Mouse (Mus musculus): ENCODE measurements around the gene Elp5.

DNA sequence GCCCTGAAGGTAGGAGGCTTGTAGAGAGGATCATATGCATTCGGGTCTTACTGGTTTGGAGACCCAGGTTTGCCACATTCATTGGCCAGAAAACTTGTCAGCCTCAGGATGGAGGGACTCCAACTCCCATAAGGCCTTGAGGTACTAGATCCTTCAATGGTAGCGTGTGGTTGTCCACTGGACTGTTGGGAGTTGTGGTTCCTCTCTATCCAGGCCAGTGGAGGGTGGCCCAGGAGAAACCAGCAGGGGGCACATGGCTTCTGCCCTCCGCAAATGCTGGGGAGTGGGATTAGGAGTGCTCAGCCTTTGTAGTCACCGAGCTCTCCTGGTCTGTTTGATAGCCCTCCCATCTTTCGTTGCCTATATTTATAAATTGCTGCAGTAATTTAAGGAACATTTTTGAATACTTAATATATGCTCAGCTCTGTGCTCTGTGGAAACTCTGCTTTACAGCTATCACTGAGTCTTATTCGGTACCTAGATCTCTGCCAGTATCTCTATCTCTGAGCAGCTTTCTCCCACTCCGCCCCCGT, 38.5 kb upstream of the Elp5 start:
- TF ChIP-seq CTCF (IDR thresholded peaks at IDR 0.05; ENCODE audit: control insufficient read depth, insufficient read depth, low read length) (peak; percentile 56; the same call in 1 of the 2 replicates), POLR2A (IDR thresholded peaks at IDR 0.05; ENCODE audit: borderline replicate concordance, control insufficient read depth, low read depth, low read length) (no peak)
